Mouse (Mus musculus) skeletal muscle tissue, adult 2 months (tissue): ENCODE data around the gene Kansl3.
A peak's percentile ranks its signal among the peaks of the same experiment; 100 is the strongest.

Experiments
- DNase-seq: peaks from one replicate; pipeline ENCODE4 v3.0.0-alpha.2; 2012; ENCODE audit warnings: low read depth, low spot score

Gene Kansl3

DNA sequence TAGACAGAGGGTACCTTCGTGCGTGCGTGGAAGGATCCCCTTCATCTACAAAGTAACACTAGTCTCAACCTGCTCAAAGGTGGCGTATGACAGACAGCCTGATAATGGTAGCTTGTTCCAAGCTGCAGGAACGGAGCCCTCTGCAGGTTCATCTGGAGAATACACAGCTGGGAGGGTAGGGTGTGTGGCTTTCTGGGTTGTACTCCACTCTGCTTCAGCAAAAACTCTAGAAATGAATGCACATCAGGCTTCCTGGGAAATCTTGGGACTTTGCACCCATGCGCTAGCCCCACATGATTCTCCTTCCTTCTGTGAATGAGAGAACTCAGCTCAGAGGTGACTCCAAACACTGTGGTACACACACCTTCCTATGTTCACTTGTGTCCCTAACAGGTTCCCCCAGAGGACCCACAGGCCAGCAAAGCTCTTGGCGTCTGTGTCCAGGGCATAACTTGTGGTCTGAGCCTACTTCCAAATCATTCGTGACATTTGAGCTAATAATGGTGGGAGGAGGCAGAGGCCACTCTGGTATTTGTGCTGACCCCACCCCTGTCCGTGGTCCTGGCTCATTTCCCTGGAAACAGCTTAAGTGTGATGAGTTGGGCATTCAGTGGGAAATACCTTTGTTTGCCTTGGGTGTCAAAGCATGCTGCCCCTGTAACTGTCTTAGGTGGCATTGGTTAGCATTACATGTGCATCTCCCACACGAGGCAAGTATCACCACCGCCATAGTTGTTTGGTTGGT is 47.0 kb downstream of the Kansl3 start:
- DNase-seq, result no peak

DNA sequence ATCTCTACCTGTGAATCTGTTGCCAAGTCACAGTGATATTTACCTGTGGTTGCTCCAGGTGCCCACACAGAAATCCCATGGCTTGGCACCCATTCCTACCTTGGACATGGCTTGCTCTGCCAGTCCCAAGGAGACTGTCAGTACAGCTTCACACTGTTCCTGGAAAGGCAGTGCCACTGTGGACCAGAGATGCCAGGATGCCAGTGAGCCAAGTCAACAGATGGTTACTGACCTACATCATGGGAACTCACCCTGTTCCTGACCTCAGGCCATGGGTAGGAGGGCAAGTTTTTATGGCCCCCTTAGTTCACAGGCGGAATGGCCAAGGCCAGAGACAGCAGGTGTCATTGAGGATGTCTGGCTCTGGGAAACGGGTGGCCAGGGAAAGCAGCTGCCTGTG is 47.8 kb downstream of the Kansl3 start:
- peak; percentile 60 for DNase-seq

DNA sequence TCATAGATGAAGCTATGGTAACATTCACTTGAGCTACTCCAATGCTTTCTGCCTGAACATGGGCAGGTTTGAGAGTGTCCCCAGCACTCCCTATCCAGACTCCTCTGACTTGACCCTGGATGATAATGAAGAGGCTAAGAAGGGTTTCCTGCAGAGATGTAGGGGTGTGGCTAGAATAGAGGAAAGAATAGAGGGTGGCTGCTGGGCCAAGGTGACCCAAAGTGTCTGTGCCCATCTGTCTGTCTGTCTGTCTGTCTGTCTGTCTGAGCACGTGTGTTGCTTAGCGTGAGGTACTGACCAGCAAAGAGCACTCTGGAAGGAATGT is 53.2 kb downstream of the Kansl3 start:
- no peak for DNase-seq

DNA sequence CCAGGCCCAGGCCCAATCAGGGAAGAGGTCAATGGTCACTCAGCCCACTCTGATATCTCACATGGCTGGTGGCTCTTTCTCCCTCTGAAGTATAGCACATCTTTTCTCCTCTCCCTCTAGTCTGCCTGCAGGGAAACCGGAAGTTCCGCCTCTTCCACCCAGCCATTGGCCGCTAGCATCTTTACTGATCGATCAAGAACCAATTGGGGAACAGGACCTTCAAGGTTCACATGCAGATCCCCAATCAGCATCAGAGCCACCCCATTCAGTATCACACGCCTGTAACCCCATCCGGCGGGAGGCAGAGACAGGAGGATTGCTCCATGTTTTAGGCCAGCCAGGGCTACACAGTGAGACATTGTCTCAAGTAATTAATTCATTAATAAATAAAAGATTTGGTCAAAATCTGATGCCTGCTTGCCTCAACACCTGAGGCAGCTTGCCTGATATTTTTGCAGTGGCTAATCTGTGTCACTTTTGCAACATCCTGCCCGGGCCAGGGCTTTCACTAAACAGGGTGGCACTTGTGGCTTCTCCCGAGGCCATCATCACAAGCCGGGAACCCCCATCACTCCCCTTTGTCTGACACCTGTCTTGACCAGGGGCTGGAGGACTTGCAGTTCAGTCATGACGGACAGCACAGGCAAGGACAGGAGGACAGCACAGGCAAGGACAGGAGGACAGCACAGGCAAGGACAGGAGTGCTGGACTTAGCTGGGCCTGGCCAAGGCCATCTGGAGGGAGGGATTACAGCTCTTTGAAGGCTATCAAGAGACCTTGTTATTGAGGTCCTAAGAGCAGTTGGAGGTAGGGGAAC is 53.8 kb downstream of the Kansl3 start:
- DNase-seq, result no peak

DNA sequence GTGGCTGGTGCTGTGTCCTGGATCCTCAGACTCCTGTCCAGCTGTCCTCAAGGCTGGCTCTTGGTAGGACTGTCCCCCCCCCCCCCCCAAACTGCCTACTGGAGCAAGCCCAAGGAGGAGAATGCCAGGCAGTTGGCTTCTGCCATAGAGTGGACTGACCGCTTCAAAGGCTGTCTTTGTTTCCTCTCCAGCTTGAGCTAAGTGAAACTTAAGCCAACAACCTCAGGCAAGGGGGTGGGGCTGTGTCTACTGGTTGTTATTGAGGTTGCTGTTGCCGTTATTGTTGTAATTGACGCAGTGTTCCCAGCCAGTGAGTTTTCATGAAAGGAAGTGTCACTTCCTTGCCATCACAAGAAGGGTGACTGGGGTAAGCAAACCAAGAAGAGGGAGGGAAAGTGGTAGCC is 59.5 kb downstream of the Kansl3 start:
- no peak for DNase-seq

DNA sequence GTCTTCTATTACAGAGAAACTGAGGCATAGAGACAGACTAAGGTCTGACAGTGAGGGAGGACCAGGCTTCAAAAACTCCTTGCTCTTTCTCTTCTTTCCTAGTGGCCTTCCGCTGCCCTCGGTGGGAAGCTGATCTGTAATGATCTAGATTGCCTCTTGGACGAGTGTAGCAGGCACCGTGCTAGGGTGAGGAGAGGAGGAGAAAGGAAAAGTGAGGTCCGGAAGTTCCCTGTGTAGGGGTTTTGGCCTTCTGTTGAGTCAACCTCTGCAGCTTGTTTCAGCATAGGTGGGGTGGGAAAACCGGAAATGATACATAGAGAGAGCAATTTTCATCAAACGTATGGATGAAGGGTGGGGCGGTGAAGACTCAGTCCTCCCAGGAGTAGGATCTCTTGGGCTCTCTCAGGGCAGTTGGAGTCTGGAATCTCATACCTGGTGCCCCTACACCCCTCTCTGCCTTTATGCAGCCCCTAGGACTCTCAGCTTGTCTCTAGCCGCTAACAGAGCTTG is 60.0 kb downstream of the Kansl3 start:
- DNase-seq, result no peak

DNA sequence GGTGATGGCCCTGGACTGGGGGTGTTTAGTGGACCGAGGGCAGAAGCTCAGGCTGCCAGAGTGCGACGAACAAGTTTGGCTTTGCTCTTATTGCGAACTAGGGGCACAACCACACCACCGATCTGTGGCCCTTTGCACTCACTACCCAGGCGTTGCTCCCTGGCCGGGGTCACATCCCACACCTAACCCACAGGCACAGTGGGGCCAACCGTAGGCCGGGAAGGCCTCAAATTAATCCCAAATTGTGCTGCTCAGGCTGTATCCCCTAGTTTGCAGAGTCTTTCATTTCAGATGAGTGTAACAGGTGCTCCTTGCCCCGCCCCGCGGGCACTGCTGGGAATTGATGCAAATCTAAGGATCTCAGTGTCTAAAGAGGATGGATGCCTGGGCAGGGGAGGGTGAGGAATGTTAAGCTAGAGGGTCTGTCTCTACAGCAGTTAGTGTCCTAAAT is 60.5 kb downstream of the Kansl3 start:
- DNase-seq, result no peak

DNA sequence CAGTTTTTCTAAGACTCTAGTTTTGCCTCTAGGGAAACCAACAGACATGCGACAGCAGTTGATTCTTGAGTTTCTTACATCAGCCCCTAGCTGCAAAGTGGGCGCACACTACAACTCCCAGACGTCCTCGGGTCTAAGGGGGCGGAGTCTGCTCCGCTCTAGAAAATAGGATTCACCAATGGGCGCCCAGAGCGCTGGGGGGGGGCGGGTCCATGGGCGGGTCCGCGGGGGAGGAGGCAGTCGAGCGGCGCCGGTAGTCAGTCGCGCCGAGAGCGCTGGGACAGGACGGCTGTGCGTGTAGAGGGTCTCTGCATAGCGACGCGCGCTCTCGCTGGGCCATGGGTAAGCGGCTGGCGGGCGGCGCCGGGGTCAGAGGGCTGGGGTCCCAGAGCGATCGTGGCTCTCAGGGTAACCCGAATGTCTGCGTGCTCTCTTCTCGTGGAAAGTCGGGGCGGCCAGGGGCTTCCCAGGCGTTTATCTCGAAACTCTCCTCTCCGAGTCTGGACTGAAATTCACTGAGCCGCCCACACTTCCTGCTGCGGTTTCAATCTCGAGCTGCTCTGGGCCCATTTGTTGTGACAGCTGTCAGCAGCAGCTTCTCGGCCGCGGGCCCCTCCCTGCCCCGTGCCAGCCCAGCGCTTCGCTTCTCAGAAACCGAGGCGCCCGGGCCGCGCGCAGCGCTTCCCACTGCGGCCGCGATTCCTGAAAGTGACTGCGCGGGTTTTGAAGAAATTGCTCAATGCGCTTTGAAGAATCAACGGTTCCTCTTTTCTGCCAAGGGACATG is 61.3 kb downstream of the Kansl3 start, which contains the start of gene Arid5a:
Gene Arid5a, plus strand, starts transcription at position 239 of the 786 bp plus-strand sequence.
- DNase-seq, result peak; percentile 92

DNA sequence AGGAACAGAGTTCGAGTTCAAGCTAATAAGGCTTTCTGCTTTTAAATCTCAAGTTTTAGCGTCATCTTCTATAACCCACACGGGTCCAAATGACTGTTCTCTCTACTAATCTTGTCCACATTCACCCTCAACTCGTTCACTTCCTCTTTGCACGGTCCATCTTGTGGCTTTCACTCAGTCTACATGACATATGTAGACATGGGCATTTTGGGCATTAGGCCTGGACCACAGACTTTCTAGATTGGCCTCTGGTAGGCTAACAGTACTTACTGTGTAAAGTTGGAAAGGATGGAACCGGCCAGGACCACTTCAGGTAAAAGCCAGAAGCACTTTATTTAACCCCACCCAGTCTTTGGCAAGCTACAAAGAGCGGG is 61.9 kb downstream of the Kansl3 start:
- DNase-seq, result no peak

DNA sequence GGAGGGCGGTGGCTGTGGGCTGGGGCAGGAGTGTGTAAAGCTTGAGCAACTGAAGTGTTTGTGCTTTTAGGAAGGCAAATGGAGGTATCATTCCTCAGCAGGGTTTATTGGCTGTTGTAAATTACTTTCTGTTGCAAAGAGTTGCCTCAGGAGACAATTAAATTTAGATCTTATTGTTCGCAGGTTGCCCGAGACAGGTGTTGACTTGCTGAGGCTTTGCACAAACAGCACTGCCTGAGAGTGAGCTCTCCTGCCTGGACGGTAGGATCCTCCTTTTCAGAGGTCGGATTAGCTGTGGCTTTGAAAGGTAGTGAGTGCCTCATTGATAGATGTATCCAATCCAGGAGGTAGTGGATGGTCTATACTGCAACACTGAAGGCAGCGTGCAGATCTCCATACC is 62.9 kb downstream of the Kansl3 start:
- DNase-seq, result no peak

DNA sequence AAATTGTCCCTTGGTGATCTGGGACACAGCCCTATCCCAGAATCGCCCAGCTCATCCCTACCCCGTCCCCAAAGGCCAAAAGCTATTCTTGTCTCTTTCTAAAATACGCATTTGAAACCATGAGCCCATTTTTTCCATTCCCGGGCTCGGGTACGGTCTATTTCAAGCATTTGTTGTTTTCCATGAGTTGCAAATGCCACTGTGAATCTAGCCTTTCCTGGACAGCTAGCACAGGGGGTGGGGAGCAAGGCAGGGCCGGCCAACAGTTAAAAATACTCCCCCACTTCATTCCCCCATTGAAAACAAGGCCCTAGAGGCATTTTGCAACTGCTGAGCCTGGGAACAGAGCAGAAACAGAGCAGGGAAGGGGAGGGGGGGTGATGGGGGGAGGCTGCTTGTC is 64.2 kb downstream of the Kansl3 start:
- DNase-seq, result peak; percentile 79

DNA sequence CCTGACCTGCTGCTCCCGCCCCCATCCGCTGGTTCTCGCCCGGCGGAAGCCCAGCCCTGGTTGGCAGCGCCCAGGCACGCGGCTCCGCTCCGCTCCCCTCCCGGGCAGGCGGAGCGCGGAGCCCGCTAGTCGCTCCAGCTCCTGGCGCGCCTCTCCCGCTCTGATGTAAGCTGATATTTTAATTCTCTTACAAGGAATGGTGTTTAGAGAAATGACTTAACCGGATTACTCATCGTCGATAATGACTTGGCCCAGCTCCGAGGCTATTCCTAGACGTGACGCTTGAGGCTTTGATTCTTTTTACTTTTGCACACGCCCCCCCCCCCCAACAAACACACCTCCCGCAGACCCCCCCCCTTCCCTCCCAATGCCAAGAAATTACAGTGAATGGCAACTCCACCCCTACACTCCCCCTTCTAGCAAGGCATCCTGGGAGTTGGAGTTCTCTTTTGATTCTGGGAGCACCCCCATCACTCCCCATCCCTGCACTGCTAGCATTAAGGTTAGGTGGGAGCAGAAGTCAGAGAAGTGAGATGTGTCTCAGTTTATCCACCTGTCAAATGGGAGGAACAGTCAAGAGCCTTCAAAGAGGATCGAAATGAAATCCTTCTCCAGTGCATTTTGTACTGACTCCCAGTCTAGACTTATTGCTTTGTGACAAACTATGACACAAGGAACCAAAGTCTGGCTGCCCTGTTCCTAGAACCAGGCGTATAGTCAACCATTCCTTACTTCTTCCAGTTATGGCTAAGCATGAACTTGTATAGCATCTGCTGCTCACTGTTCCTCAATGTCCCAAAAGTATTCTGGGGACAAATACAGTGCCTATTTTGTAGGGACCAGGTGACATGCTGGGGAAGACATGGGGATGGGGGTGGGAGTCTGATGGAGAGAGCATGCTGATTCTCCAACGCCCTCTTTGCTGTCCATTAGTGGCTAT is 65.3 kb downstream of the Kansl3 start:
- DNase-seq, result peak; percentile 89

DNA sequence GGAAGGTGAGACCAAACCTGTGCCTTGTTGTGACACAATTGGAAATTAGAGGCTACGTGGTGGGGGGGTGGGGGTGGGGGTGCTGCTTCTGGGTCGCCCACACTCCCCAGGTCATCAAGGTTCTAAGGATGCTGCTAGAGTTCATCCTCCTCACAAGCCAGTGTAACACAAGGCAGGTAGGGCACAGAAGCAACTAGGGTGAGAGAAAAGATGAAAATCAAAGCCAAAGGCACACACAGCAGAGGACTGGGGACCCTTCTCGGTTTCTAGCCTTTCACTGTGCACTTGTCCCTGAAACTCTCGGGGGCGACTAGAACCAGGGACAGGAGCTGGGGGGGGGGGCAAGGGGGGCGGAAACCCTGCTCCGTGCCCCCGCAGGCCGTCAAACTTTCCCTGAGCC is 66.0 kb downstream of the Kansl3 start:
- DNase-seq, result no peak

DNA sequence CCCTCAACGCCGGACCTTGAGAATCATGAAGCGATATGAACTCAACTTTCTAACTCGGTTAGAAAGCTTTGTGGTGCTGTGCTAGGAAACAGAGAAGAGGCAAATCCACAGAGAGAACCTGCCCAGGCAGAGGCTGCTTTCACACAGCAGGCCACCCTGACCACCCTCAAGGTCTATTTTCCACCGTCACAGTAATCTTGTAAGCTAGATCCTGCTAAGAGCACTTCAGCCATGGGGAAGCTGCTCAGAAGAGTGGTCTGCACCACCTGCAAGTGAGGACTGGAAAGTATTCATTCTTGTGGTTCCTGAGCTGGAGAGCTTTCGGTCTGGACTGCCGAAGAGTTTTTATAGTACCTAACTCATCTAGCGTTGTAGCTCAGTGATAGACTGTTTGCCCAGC is 66.7 kb downstream of the Kansl3 start:
- DNase-seq, result no peak

DNA sequence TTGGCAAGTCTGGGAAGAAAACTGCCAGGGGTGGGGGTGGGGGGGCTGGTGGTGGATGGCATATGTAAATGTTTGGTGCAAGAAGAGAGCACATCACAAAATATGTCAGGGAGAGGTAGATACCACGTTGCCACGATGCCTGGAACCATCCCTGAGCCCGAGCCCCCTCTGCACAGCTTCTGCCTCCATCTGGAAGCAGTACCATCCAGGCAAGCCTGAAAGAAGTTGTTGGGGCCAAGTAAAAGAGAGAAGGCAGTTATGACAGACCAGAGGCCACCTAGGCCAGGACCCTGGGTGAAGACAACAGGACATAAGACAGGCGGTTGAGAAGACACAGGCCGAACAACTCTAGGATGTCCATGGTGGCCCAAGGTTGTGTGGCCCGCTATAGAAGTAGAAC is 68.5 kb downstream of the Kansl3 start:
- DNase-seq, result no peak

DNA sequence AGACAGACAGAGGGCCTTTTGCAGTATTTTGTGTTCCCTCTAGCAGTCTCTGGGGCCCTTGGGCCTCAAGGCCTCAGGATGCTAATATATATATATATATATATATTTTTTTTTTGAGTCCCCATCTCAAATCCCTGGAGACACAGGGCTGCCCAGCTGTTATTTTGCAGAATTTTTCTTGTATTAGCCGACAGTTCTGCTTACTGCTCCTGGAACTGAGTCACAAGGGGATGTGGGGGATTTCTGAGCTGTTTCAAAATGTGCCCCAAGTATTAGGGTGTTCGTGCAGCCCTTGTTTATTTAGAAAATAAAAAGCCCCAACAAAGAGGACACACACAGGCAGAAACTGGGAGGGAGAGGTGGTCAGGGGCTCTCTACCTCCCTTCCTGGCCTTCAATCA is 69.3 kb downstream of the Kansl3 start:
- no peak for DNase-seq

DNA sequence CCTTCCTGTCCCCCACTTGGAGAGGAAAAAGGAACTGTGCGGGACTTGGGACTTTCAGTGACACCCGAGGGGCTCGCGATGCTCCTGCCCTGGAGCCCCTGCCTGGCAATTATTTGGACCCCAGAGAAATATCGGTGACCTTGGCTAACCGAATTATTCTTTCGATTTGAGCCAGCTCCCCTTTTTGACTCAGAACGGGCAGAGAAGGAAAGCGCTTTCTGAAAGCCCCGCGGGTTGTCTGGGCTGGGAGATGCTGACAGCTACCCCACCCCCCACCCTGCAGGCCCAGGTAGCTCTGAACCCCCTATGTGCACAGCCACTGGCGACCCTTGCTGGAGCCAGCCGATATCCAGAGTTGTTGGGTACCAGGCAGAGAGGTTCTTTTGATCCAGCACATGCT is 69.9 kb downstream of the Kansl3 start:
- DNase-seq, result no peak

DNA sequence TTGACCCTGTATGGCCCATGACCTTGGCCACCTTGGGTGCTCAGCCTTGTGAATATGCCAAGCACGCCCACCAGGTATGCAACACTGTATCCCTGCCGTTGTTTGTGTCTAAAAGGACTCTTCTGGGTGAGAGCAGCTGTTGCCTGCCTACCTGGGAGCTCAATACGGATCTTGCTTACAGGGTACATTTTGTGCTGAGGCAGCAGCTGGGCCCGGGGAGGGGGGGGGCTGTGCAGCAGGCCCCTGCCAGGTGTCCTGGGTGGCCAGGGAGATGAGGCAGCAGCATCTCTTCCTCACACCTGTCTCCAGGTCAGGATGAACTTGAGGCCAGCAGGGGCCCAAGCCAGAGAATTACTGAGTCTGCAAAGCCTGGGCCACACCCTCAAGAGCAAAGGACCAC is 70.9 kb downstream of the Kansl3 start:
- no peak for DNase-seq

DNA sequence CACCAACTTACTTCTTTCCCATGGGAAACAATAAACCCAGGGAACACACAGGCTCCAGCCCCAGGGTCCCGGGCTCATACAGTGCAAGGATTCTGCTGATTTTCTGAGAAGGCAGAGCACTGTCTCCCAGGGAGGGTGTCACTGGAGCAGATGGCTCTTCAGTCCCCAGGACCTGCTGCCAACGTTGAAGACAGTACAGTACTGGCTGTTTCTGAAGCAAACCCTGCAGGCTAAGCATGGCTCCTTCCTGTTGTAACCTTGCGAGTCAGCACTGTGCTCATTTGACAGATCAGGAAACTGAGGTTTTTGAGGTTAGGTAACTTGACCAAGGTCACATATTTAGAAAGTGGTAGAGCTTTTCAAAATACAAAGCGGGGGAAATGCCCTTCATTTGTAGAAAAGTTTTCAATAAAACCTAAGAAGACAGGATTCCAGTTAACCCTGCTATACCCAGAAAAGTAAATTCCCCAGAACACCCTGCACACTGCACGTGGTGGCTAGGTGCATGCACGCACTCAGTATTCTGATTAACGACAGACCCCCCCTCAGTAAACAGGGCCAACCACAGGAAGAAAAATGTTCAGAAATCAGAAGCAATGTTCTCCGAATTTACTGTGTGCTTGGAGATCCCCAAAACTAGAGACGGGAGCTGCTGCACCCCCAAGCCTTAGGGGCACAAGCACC is 72.4 kb downstream of the Kansl3 start:
- no peak for DNase-seq

DNA sequence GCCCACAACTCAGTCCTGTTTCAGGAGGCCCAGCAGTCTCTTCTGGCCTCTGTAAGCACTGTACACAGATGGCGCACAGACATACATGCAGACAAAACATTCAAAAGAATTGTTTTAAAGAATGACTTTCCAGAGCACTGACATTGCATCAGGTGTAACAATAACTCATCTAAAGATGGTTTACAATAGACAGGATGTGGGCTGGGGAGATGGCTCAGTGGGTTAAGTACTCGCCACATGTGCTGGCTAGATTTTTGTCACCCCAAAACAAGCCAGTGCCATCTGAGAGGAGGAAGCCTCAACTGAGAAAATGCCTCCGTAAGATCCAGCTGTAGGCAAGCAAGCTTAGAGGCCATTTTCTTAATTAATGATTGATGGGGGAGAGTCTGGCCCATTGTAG is 74.6 kb downstream of the Kansl3 start:
- no peak for DNase-seq

DNA sequence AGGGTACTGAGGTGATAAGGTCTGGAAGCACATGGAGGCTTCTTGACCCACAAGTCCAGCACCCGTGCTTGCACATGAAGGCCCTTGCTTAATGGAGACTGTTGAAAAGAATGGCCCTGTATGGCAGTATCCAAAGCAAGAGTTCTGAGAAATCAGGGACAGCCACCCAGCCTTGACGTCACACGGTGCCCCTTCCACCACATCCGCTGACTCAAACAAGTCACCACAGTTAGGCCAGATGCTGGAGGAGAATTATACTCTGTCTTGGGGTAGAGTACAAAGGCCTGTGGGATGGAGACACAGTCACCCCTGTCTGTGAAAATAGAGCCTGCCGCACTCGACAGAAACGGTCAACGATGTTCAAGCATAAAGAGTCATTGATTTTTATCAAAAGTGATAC is 75.5 kb downstream of the Kansl3 start:
- DNase-seq, result no peak
